Mouse (Mus musculus) lung, adult 2 months (tissue): ENCODE data around the gene Man2b2.
A peak's percentile ranks its signal among the peaks of the same experiment; 100 is the strongest.

ENCODE experiments used
- CTCF ChIP-seq: fragments of 200-500 bp; IDR thresholded peaks from 2 replicates; pipeline ENCODE4 v1.5.1; 2011; ENCODE audit warnings: mild to moderate bottlenecking, low read length, control low read depth; ENCODE audit not compliant: insufficient read depth
- POLR2A ChIP-seq: fragments of 200-500 bp; IDR thresholded peaks from 2 replicates; pipeline ENCODE4 v1.6.1; 2011; ENCODE audit warnings: low read depth, mild to moderate bottlenecking, control low read depth, low read length, borderline replicate concordance; ENCODE audit errors: extremely low read depth

DNA sequence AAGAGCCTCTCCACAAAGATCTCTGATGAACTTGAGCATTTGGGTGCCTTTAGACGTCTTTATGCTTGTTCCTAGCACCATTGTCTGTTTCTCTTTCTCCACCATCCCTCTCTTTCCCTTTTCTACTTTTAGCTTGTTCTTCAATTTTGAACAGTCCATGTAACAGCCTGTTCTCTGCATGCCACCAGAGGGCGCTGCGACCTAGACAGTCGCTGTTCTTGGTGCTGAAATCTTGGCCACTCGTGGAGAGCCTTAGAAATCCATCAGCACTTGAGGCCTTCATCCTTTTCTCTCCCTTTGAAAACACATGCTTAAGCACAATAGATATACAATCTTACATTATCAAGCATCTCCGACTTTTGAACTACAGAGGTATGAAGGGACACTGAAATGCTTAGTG lies 5.5 kb upstream of the Man2b2 start:
- TF ChIP-seq POLR2A = no peak
- peak; percentile 98 for TF ChIP-seq CTCF
